Mouse (Mus musculus) stomach, postnatal 0 days (tissue): ENCODE data around the gene D930048N14Rik.

ENCODE experiments used
- CTCF ChIP-seq: IDR thresholded peaks from 2 replicates; pipeline ENCODE4 v1.5.1; 2016; ENCODE audit warnings: antibody characterized with exemption, low read depth, mild to moderate bottlenecking, moderate library complexity
- EP300 ChIP-seq: optimal IDR thresholded peaks from 2 replicates; pipeline ENCODE3; 2016; ENCODE audit warnings: antibody characterized with exemption

DNA sequence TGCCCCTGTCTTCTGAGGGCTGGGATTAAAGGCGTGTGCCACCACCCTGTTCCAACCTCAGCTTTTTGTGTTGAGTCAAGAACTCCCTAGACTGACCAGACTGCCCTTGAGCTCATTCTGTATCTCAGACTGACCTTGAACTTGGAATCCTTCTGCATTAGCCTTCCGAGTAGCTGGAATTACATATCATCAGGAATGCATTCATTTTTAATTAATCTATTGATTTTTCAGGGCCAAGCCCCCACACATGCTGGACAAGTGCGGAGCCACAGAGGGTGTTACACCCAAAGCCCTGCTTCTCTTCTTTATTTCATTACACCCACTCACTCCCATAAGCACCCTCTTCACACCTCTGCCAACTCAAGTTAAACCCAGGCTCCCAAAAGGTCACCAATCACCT is 17.0 kb upstream of the D930048N14Rik start:
- no peak for TF ChIP-seq CTCF
- no peak for TF ChIP-seq EP300
